Mouse (Mus musculus): ENCODE measurements around the gene Drc3. TPM values are rescaled to one million over a fixed set of nuclear protein-coding genes. Genes with fewer than 3 reads are reported as not detected.
A peak's percentile ranks its signal among the peaks of the same experiment; 100 is the strongest.

The Drc3 gene
- 3.8 TPM in 2 replicates for polyA plus RNA-seq (2015; fragmentation: Nextera tagmentation; extraction: Ambion mirVana)

GRCm38 (mm10) chr11:60352559-60353411, at the start of gene Drc3, which contains the start of gene Tom1l2:
Gene Drc3 (plus strand): TSS chr11:60353329.
Gene Tom1l2 (minus strand): TSS chr11:60352905.
- Histone ChIP-seq H3K27ac (replicated peaks) (peak within 1 kb of the TSS; percentile 75), H3K9ac (peak within 1 kb of the TSS; percentile 88), H3K4me1 (replicated peaks) (peaks cover 32% of the 10 kb centered on the region), H3K9me3 (no peaks in the 10 kb centered on the region), H3K27me3 (no peaks in the 10 kb centered on the region), H3K36me3 (no peaks in the 10 kb centered on the region), H3K4me3 (peak within 1 kb of the TSS; percentile 84), H3K4me2 (peak within 1 kb of the TSS; percentile 97)
- WGBS, result under 1% methylated on average over 57 of the region's 57 CpGs
- peak; percentile 100 for ATAC-seq (ENCODE audit: low read depth)

GRCm38 (mm10) chr11:60303497-60303896, 49.6 kb upstream of the Drc3 start:
- Histone ChIP-seq H3K27me3 (no peaks in the 10 kb centered on the region), H3K9ac (no peak overlapping the region), H3K27ac (replicated peaks) (peak overlapping the region; percentile 85; the same call in 1 of the 2 replicates), H3K4me3 (no peak overlapping the region), H3K36me3 (no peaks in the 10 kb centered on the region), H3K9me3 (no peaks in the 10 kb centered on the region), H3K4me1 (replicated peaks) (peaks cover 53% of the 10 kb centered on the region), H3K4me2 (no peak overlapping the region)
- WGBS, result 62% methylated on average over 2 of the region's 2 CpGs
- ATAC-seq (ENCODE audit: low read depth), result no peak

GRCm38 (mm10) chr11:60305611-60306010, 47.5 kb upstream of the Drc3 start:
- no peak overlapping the region for H3K4me3 ChIP-seq
- H3K4me2 ChIP-seq, result no peak overlapping the region
- no peaks in the 10 kb centered on the region for H3K9me3 ChIP-seq
- peaks cover 64% of the 10 kb centered on the region for H3K4me1 ChIP-seq (replicated peaks)
- 59% methylated on average over 4 of the region's 4 CpGs for WGBS
- H3K27ac ChIP-seq (replicated peaks), result peak overlapping the region; percentile 9; the same call in 1 of the 2 replicates
- no peak overlapping the region for H3K9ac ChIP-seq
- no peaks in the 10 kb centered on the region for H3K36me3 ChIP-seq
- H3K27me3 ChIP-seq, result no peaks in the 10 kb centered on the region
- ATAC-seq (ENCODE audit: low read depth), result no peak

- no peak overlapping the region for H3K4me2 ChIP-seq
- H3K9me3 ChIP-seq, result no peaks in the 10 kb centered on the region
- H3K4me3 ChIP-seq, result no peak overlapping the region
- H3K27me3 ChIP-seq, result no peaks in the 10 kb centered on the region
- peaks cover 64% of the 10 kb centered on the region for H3K4me1 ChIP-seq (replicated peaks)
- H3K9ac ChIP-seq, result no peak overlapping the region
- 62% methylated on average over 4 of the region's 4 CpGs for WGBS
- H3K27ac ChIP-seq (replicated peaks), result peak overlapping the region; percentile 19; the same call in 1 of the 2 replicates
- H3K36me3 ChIP-seq, result no peaks in the 10 kb centered on the region
- no peak for ATAC-seq (ENCODE audit: low read depth)
Observed at GRCm38 (mm10) chr11:60306834-60307233, 46.3 kb upstream of the Drc3 start.

GRCm38 (mm10) chr11:60307375-60307825, 45.7 kb upstream of the Drc3 start:
- WGBS, result 62% methylated on average over 2 of the region's 2 CpGs

GRCm38 (mm10) chr11:60308061-60308460, 45.1 kb upstream of the Drc3 start:
- H3K9me3 ChIP-seq, result no peaks in the 10 kb centered on the region
- H3K9ac ChIP-seq, result no peak overlapping the region
- no peaks in the 10 kb centered on the region for H3K36me3 ChIP-seq
- no peak for ATAC-seq (ENCODE audit: low read depth)
- 93% methylated on average over 2 of the region's 2 CpGs for WGBS
- no peaks in the 10 kb centered on the region for H3K27me3 ChIP-seq
- no peak overlapping the region for H3K4me2 ChIP-seq
- peaks cover 64% of the 10 kb centered on the region for H3K4me1 ChIP-seq (replicated peaks)
- peak overlapping the region; percentile 34 for H3K27ac ChIP-seq (replicated peaks)
- no peak overlapping the region for H3K4me3 ChIP-seq

More at GRCm38 (mm10) chr11:60307375-60307825, 45.7 kb upstream of the Drc3 start:
- H3K27ac ChIP-seq (replicated peaks), result peak overlapping the region; percentile 19; the same call in 1 of the 2 replicates
- no peak overlapping the region for H3K4me3 ChIP-seq
- H3K27me3 ChIP-seq, result no peaks in the 10 kb centered on the region
- no peak overlapping the region for H3K9ac ChIP-seq
- no peaks in the 10 kb centered on the region for H3K9me3 ChIP-seq
- H3K36me3 ChIP-seq, result no peaks in the 10 kb centered on the region
- ATAC-seq (ENCODE audit: low read depth), result no peak
- peaks cover 64% of the 10 kb centered on the region for H3K4me1 ChIP-seq (replicated peaks)
- no peak overlapping the region for H3K4me2 ChIP-seq

GRCm38 (mm10) chr11:60308506-60309116, 44.5 kb upstream of the Drc3 start:
- Histone ChIP-seq H3K9ac (peak overlapping the region; percentile 31; the same call in 1 of the 2 replicates), H3K4me1 (replicated peaks) (peaks cover 61% of the 10 kb centered on the region), H3K27me3 (no peaks in the 10 kb centered on the region), H3K9me3 (no peaks in the 10 kb centered on the region), H3K27ac (replicated peaks) (peak overlapping the region; percentile 34; the same call in 1 of the 2 replicates), H3K4me2 (no peak overlapping the region), H3K4me3 (no peak overlapping the region), H3K36me3 (no peaks in the 10 kb centered on the region)
- 75% methylated on average over 12 of the region's 12 CpGs for WGBS
- no peak for ATAC-seq (ENCODE audit: low read depth)

GRCm38 (mm10) chr11:60309875-60310274, 43.3 kb upstream of the Drc3 start:
- Histone ChIP-seq H3K27ac (replicated peaks) (peak overlapping the region; percentile 70), H3K4me2 (no peak overlapping the region), H3K36me3 (no peaks in the 10 kb centered on the region), H3K9ac (no peak overlapping the region), H3K4me3 (no peak overlapping the region), H3K4me1 (replicated peaks) (peaks cover 61% of the 10 kb centered on the region), H3K9me3 (no peaks in the 10 kb centered on the region), H3K27me3 (no peaks in the 10 kb centered on the region)
- ATAC-seq (ENCODE audit: low read depth), result no peak

GRCm38 (mm10) chr11:60311025-60311854, 41.9 kb upstream of the Drc3 start:
- H3K27ac ChIP-seq (replicated peaks), result peak overlapping the region; percentile 98
- H3K36me3 ChIP-seq, result no peaks in the 10 kb centered on the region
- no peaks in the 10 kb centered on the region for H3K27me3 ChIP-seq
- H3K9me3 ChIP-seq, result no peaks in the 10 kb centered on the region
- no peak overlapping the region for H3K4me3 ChIP-seq
- H3K9ac ChIP-seq, result peak overlapping the region; percentile 63
- H3K4me1 ChIP-seq (replicated peaks), result peaks cover 53% of the 10 kb centered on the region
- H3K4me2 ChIP-seq, result peak overlapping the region; percentile 31
- 1% methylated on average over 8 of the region's 8 CpGs for WGBS
- peak; percentile 94 for ATAC-seq (ENCODE audit: low read depth)

GRCm38 (mm10) chr11:60316250-60316649, 36.9 kb upstream of the Drc3 start:
- Histone ChIP-seq H3K9me3 (no peaks in the 10 kb centered on the region), H3K4me2 (no peak overlapping the region), H3K36me3 (no peaks in the 10 kb centered on the region), H3K9ac (no peak overlapping the region), H3K4me3 (no peak overlapping the region), H3K4me1 (replicated peaks) (peaks cover 72% of the 10 kb centered on the region), H3K27me3 (no peaks in the 10 kb centered on the region), H3K27ac (replicated peaks) (peak overlapping the region; percentile 64)
- ATAC-seq (ENCODE audit: low read depth), result no peak
- 52% methylated on average over 7 of the region's 7 CpGs for WGBS

- WGBS, result 77% methylated on average over 8 of the region's 8 CpGs
- no peak overlapping the region for H3K9ac ChIP-seq
Observed at GRCm38 (mm10) chr11:60316883-60317282, 36.2 kb upstream of the Drc3 start.

More at GRCm38 (mm10) chr11:60316883-60317282, 36.2 kb upstream of the Drc3 start:
- no peak for ATAC-seq (ENCODE audit: low read depth)
- Histone ChIP-seq H3K4me3 (no peak overlapping the region), H3K27me3 (no peaks in the 10 kb centered on the region), H3K4me1 (replicated peaks) (peaks cover 71% of the 10 kb centered on the region), H3K4me2 (no peak overlapping the region), H3K27ac (replicated peaks) (peak overlapping the region; percentile 64), H3K9me3 (no peaks in the 10 kb centered on the region), H3K36me3 (no peaks in the 10 kb centered on the region)

Data from neural tube, embryonic 13.5 days (tissue).